Mouse (Mus musculus) liver, embryonic 14.5 days (tissue): ENCODE data around the gene C2cd2l.

Experiments used
- CTCF ChIP-seq: IDR thresholded peaks from 2 replicates; pipeline ENCODE4 v1.5.1; 2016; ENCODE audit warnings: antibody characterized with exemption, low read depth, control low read depth
- EP300 ChIP-seq: IDR thresholded peaks from 2 replicates; pipeline ENCODE4 v1.6.1; 2016; ENCODE audit warnings: antibody characterized with exemption, low read depth

GRCm38 (mm10) chr9:44313476-44314256 is 6.4 kb downstream of the C2cd2l start:
- TF ChIP-seq CTCF, result no peak
- TF ChIP-seq EP300, result no peak
